Mouse (Mus musculus) left cerebral cortex, adult 2 months (tissue): Measurements from ENCODE around the gene Boc. TPM values are rescaled to one million over a fixed set of nuclear protein-coding genes. Genes with fewer than 3 reads are reported as not detected.
A peak's percentile ranks its signal among the peaks of the same experiment; 100 is the strongest.

ENCODE experiments used
- DNase-seq, 2 experiments: peaks; one replicate each; pipeline ENCODE4 v3.0.0; 2021 to 2022; ENCODE audit warnings: low spot score in 2 of 2, mixed read lengths in 1 of 2; ENCODE audit errors: extremely low spot score in 1 of 2
- H3K27ac ChIP-seq: fragments of 200-600 bp; 2 replicates; pipeline ENCODE4 v1.8.1; 2022
- H3K4me3 ChIP-seq: fragments of 200-600 bp; 2 replicates; pipeline ENCODE4 v1.8.1; 2022
- CTCF ChIP-seq: fragments of 200-600 bp; IDR thresholded peaks from 2 replicates; pipeline ENCODE4 v1.8.1; 2022; ENCODE audit warnings: antibody characterized with exemption, mild to moderate bottlenecking, moderate library complexity
- intact Hi-C: fragments of 180-260 bp; cut with DNase I; formaldehyde crosslinking; loops from one replicate; pipeline ENCODE4 v1.15.1; 2025
- total RNA-seq, 2 experiments: library from RNA; stranded (reverse); gene quantifications; 2 replicates each; pipeline ENCODE4 v1.2.3; 2021

The Boc gene
- total RNA-seq, 2 experiments from 2014 or later: 18.7 to 20.0 TPM

GRCm38 (mm10) chr16:44565328-44566210 is 6.9 kb upstream of the Boc start:
- H3K27ac ChIP-seq: no peak overlapping the region

GRCm38 (mm10) chr16:44564359-44564758 is 5.7 kb upstream of the Boc start:
- H3K27ac ChIP-seq: no peak overlapping the region
- no peak for DNase-seq
- intact Hi-C loops: no loop called here
- TF ChIP-seq CTCF: no peak
- no peak overlapping the region for H3K4me3 ChIP-seq

More at GRCm38 (mm10) chr16:44565328-44566210, 6.9 kb upstream of the Boc start:
- DNase-seq: no peak
- no peak for TF ChIP-seq CTCF
- intact Hi-C loops: no loop called here
- no peak overlapping the region for H3K4me3 ChIP-seq

DNA sequence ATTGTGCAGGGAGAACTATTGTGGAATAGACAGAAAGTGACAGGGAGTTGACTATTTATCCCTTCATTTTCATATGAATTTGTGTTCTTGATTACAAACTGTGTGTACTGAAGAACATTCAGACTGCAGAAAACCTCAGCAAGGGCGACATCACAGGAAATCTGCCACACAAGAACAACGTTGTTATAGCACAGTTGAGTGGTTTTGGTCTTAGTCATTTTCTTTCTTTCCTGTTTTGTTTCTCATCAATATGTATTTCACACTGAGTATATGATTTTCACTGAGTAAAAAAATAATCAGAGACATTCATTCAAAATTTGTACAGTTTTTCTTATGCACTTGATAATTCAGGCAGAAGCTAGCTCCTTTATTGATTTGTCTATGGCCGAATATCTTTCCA is 3.4 kb upstream of the Boc start:
- no peak for TF ChIP-seq CTCF
- intact Hi-C loops: no loop called here
- Histone ChIP-seq H3K4me3 (no peak overlapping the region), H3K27ac (no peak overlapping the region)
- DNase-seq: no peak

GRCm38 (mm10) chr16:44560214-44560613 is 1.5 kb upstream of the Boc start:
- intact Hi-C loops: no loop called here
- DNase-seq: no peak
- Histone ChIP-seq H3K27ac (no peak overlapping the region), H3K4me3 (no peak overlapping the region)
- no peak for TF ChIP-seq CTCF

- intact Hi-C loops: loop anchor here (2.0 to 5.0 kb wide), 3 partner anchors 29 to 75 kb away; no protein-coding TSS in a partner anchor
- peak overlapping the region; percentile 94 for H3K27ac ChIP-seq
- DNase-seq: no peak
- TF ChIP-seq CTCF: no peak
- peak overlapping the region; percentile 66; the same call in 1 of the 2 replicates for H3K4me3 ChIP-seq
These were observed 616 bp upstream of the Boc start for GRCm38 (mm10) chr16:44559330-44559695.

- peak; percentile 53 to 59 for DNase-seq
- TF ChIP-seq CTCF: peak; percentile 8
- H3K27ac ChIP-seq: peak overlapping the region; percentile 94
- intact Hi-C loops: loop anchor here (2.0 to 5.0 kb wide), 3 partner anchors 27 to 73 kb away; no protein-coding TSS in a partner anchor
- peak overlapping the region; percentile 66 for H3K4me3 ChIP-seq
These were observed 831 bp downstream of the Boc start for GRCm38 (mm10) chr16:44557661-44558470.

DNA sequence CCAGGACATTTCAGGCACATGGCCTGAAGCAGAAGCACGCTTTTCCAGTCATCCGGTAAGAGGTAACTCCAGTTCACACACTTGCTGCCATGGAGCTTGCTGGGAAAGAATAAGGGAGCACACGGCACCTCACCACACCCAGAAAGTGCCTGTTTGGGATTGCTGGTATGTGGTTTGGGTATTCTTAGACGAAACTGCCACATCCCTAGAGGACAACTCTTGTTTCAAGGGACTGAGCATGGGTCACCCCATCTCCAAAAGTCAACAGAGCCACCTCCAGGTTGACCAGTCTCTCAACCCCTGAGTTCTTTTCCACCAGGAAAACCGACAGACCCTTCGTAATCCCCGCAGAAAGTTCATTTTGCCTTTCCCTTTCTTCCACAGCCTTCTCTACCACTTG is 1.6 kb downstream of the Boc start:
- intact Hi-C loops: loop anchor here (5.0 kb wide), 1 partner anchor 60 kb away; no protein-coding TSS in a partner anchor
- Histone ChIP-seq H3K27ac (no peak overlapping the region), H3K4me3 (peak overlapping the region; percentile 40)
- no peak for TF ChIP-seq CTCF
- no peak for DNase-seq

- intact Hi-C loops: loop anchor here (5.0 kb wide), 1 partner anchor 61 kb away; no protein-coding TSS in a partner anchor
- DNase-seq: no peak
- H3K27ac ChIP-seq: no peak overlapping the region
These were observed 2.6 kb downstream of the Boc start for GRCm38 (mm10) chr16:44555791-44556709.

DNA sequence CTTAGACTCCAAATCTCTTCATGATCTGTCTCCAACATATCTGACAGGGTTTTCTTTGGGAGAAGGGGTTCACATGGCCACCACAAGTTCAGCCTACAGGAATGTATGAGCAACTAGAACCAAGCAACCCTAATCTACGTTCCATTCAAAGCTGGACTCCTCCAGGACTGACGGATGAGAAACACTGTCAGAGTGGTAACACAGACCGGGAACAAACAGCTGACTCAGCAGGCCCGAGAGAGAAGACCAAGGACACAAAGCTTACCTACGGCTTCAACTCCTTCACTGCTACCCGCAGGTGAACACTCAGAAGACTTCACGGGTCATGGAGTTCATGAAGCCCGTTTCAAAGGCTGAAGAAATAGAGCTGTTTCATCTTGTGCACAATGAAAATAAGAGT is 4.8 kb downstream of the Boc start:
- intact Hi-C loops: no loop called here
- no peak for DNase-seq
- H3K4me3 ChIP-seq: no peak overlapping the region
- TF ChIP-seq CTCF: no peak
- H3K27ac ChIP-seq: no peak overlapping the region

More at GRCm38 (mm10) chr16:44555791-44556709, 2.6 kb downstream of the Boc start:
- TF ChIP-seq CTCF: no peak
- H3K4me3 ChIP-seq: peak overlapping the region; percentile 40

DNA sequence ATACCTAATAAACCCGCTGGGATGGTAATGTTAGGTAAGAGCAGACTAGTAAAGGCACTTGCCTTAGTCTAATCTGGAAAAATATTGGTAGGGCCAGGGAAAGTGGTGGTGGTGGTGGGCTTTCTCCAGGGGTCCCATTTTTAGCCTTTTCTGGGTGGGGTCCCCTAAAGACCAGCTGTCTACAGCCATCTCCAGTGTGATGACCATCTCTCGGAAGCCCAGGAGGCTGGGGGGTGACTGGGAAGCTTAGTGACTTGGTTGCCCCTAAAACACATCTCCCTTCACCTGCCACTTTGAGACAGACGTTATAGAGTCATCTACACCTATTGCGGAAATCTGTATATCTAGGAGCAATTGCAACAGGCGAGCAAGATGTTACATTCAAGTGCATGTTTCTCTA is 6.0 kb downstream of the Boc start:
- Histone ChIP-seq H3K27ac (no peak overlapping the region), H3K4me3 (no peak overlapping the region)
- no peak for DNase-seq
- intact Hi-C loops: no loop called here
- no peak for TF ChIP-seq CTCF

DNA sequence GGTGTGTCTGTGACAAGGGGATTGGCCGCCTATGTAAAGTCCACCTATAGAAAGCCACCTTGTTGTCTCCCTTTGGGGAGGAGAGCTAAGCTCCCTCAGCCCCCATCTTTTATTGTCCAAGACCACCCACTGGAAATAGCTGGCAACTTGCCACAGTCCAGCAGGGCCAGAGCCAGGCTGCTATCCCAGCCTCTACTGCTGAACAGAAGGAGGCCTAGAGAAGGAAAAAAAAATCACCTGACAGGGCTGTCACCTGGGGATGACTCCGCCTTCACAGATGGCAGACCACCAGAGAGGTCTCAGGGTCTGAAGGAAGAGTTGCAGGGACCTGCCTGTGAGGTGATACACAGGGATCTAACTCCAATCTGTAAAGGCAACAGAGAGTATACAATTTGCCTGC is 6.7 kb downstream of the Boc start:
- H3K4me3 ChIP-seq: no peak overlapping the region
- no peak for DNase-seq
- intact Hi-C loops: no loop called here
- no peak overlapping the region for H3K27ac ChIP-seq
- TF ChIP-seq CTCF: no peak
